ENCODE assay signal across 16 mouse cellular contexts in the genomic region with DNA sequence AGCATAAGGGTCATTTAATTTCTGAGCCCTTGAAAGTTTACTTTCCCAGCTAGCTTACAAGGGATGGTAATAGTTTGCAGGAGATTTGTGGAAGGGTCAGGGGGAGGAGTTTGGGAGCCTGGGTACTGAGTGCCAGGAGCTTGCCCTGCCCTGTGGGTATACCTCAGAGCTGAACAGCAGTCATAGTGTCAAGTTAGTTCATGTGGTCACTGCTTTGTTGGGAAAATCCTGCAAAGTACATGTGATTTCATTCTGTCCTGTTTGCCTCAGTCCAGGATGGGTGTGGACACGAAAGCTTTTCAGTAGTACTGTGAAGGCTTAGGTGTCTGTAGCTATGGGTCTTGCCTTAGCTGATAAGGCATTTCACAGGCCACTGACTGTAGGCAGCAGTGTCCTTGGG.
DNase-seq lines count a peak whose midpoint lies in the region; ATAC-seq and TF ChIP-seq lines count a peak whose summit lies in the region.
"Had no signal": no experiment of that assay in that cellular context is flagged by ENCODE, and none has a peak within 500 bp of the region (broad histone marks: within the 10 kb centered on the region; RNA-seq: fewer than 3 reads in every experiment).

No protein-coding gene starts in this region.

- H3K27me3 ChIP-seq in hindbrain, embryonic 11.5 days (ENCODE audit: control insufficient read depth, insufficient read depth, low read length), result no peaks in the 10 kb centered on the region
- H3K27me3 ChIP-seq in hindbrain, postnatal 0 days (ENCODE audit: insufficient read depth, low read length), result no peaks in the 10 kb centered on the region
- no peaks in the 10 kb centered on the region for H3K27me3 ChIP-seq in lung, embryonic 14.5 days (ENCODE audit: insufficient read depth, low read length)
- H3K27me3 ChIP-seq in neural tube, embryonic 12.5 days (replicated peaks), result no peaks in the 10 kb centered on the region
- no peaks in the 10 kb centered on the region for H3K27me3 ChIP-seq in neural tube, embryonic 15.5 days (replicated peaks)
- H3K27me3 ChIP-seq in stomach, postnatal 0 days (ENCODE audit: control insufficient read depth, insufficient read depth, low read length), result no peaks in the 10 kb centered on the region
- H3K27me3 ChIP-seq: lung, embryonic 15.5 days had no signal

- TF ChIP-seq EP300 in stomach, postnatal 0 days (optimal IDR thresholded peaks at IDR 0.05), result no peak

- ATAC-seq in hindbrain, embryonic 11.5 days (ENCODE audit: low FRiP score), result no peak
- no peak for ATAC-seq in hindbrain, postnatal 0 days
- no peak for ATAC-seq in lung, embryonic 14.5 days (ENCODE audit: insufficient read depth)
- ATAC-seq in neural tube, embryonic 12.5 days (ENCODE audit: low FRiP score, low read depth), result 0 out of 2 replicates have a peak, but pooled peaks have one; percentile 43
- ATAC-seq in neural tube, embryonic 15.5 days (ENCODE audit: low FRiP score), result no peak
- peak; percentile 41 for ATAC-seq in stomach, postnatal 0 days (ENCODE audit: low FRiP score, low TSS enrichment)
- ATAC-seq: inflammation-experienced regulatory T-cells, adult 6 months had no signal

- no peak for DNase-seq in hindbrain, embryonic 11.5 days (ENCODE audit: low spot score)
- no peak for DNase-seq in hindbrain, postnatal 0 days (ENCODE audit: low spot score)
- DNase-seq in lung, embryonic 14.5 days, result no peak
- DNase-seq in lung, postnatal 36 days, result no peak
- no peak for DNase-seq in stomach, postnatal 0 days (ENCODE audit: low spot score)
- no peak for DNase-seq in testis, postnatal 10 days (ENCODE audit: low spot score)
- DNase-seq: adrenal gland, postnatal 36 days; cerebellum, adult 8-10 months; gastrocnemius, postnatal 14 days; heart, postnatal 14 days; thymus, postnatal 4 days had no signal

- H3K4me2 ChIP-seq in hindbrain, embryonic 11.5 days (replicated peaks; ENCODE audit: low read depth, low read length), result no peak overlapping the region
- H3K4me2 ChIP-seq in hindbrain, postnatal 0 days (ENCODE audit: low read depth, low read length), result no peak overlapping the region
- H3K4me2 ChIP-seq in lung, embryonic 14.5 days, result no peak overlapping the region
- no peak overlapping the region for H3K4me2 ChIP-seq in neural tube, embryonic 12.5 days (replicated peaks)
- H3K4me2 ChIP-seq in neural tube, embryonic 15.5 days, result no peak overlapping the region
- H3K4me2 ChIP-seq in stomach, postnatal 0 days (replicated peaks; ENCODE audit: low read depth), result no peak overlapping the region
- H3K4me2 ChIP-seq: lung, embryonic 15.5 days had no signal

- TF ChIP-seq CTCF in hindbrain, postnatal 0 days (IDR thresholded peaks at IDR 0.05; ENCODE audit: low read depth), result no peak
- no peak for TF ChIP-seq CTCF in lung, embryonic 14.5 days (IDR thresholded peaks at IDR 0.05; ENCODE audit: low read depth)
- TF ChIP-seq CTCF in stomach, postnatal 0 days (IDR thresholded peaks at IDR 0.05; ENCODE audit: low read depth), result no peak

- peak overlapping the region; percentile 56; the same call in 1 of the 2 replicates for H3K27ac ChIP-seq in hindbrain, embryonic 11.5 days (ENCODE audit: low read depth, low read length)
- no peak overlapping the region for H3K27ac ChIP-seq in hindbrain, postnatal 0 days
- H3K27ac ChIP-seq in lung, embryonic 14.5 days (ENCODE audit: low read depth), result 0 out of 2 replicates have a peak overlapping the region, but pooled peaks have one; percentile 30
- no peak overlapping the region for H3K27ac ChIP-seq in neural tube, embryonic 12.5 days
- H3K27ac ChIP-seq in neural tube, embryonic 15.5 days (replicated peaks), result no peak overlapping the region
- peak overlapping the region; percentile 71 for H3K27ac ChIP-seq in stomach, postnatal 0 days (replicated peaks)

- no peaks in the 10 kb centered on the region for H3K9me3 ChIP-seq in hindbrain, embryonic 11.5 days (ENCODE audit: control insufficient read depth, low read length)
- H3K9me3 ChIP-seq in hindbrain, postnatal 0 days (ENCODE audit: low read length), result no peaks in the 10 kb centered on the region
- H3K9me3 ChIP-seq in lung, embryonic 14.5 days (ENCODE audit: low read depth, low read length), result no peaks in the 10 kb centered on the region
- no peaks in the 10 kb centered on the region for H3K9me3 ChIP-seq in neural tube, embryonic 12.5 days
- H3K9me3 ChIP-seq in neural tube, embryonic 15.5 days (replicated peaks), result no peaks in the 10 kb centered on the region
- no peaks in the 10 kb centered on the region for H3K9me3 ChIP-seq in stomach, postnatal 0 days (ENCODE audit: control insufficient read depth, low read length)
- H3K9me3 ChIP-seq: lung, embryonic 15.5 days had no signal

- WGBS in hindbrain, embryonic 11.5 days, result 85% methylated on average over 1 of the region's 1 CpGs
- 90% methylated on average over 1 of the region's 1 CpGs for WGBS in hindbrain, postnatal 0 days
- WGBS in lung, embryonic 14.5 days, result 66% methylated on average over 1 of the region's 1 CpGs
- 92% methylated on average over 1 of the region's 1 CpGs for WGBS in neural tube, embryonic 12.5 days
- 80% methylated on average over 1 of the region's 1 CpGs for WGBS in neural tube, embryonic 15.5 days
- 59% methylated on average over 1 of the region's 1 CpGs for WGBS in stomach, postnatal 0 days

- H3K4me1 ChIP-seq in hindbrain, embryonic 11.5 days (replicated peaks; ENCODE audit: control insufficient read depth, insufficient read depth, low read length), result peaks cover 5% of the 10 kb centered on the region; the same call in 1 of the 2 replicates
- peaks cover 7% of the 10 kb centered on the region; the same call in 1 of the 2 replicates for H3K4me1 ChIP-seq in hindbrain, postnatal 0 days (ENCODE audit: insufficient read depth, low read length)
- 0 out of 2 replicates have a peak, but pooled peaks cover 3% of the 10 kb centered on the region for H3K4me1 ChIP-seq in lung, embryonic 14.5 days (ENCODE audit: insufficient read depth)
- H3K4me1 ChIP-seq in neural tube, embryonic 12.5 days, result peaks cover 19% of the 10 kb centered on the region
- H3K4me1 ChIP-seq in neural tube, embryonic 15.5 days, result peaks cover 15% of the 10 kb centered on the region
- no peaks in the 10 kb centered on the region; the same call in 1 of the 2 replicates for H3K4me1 ChIP-seq in stomach, postnatal 0 days (replicated peaks; ENCODE audit: control insufficient read depth, insufficient read depth)

- H3K36me3 ChIP-seq in hindbrain, embryonic 11.5 days (ENCODE audit: control insufficient read depth, insufficient read depth, low read length), result no peaks in the 10 kb centered on the region
- 0 out of 2 replicates have a peak, but pooled peaks cover 6% of the 10 kb centered on the region for H3K36me3 ChIP-seq in hindbrain, postnatal 0 days (ENCODE audit: insufficient read depth, low read length)
- H3K36me3 ChIP-seq in lung, embryonic 14.5 days (ENCODE audit: insufficient read depth), result peaks cover 49% of the 10 kb centered on the region
- peaks cover 10% of the 10 kb centered on the region; the same call in 1 of the 2 replicates for H3K36me3 ChIP-seq in neural tube, embryonic 12.5 days
- H3K36me3 ChIP-seq in neural tube, embryonic 15.5 days, result peaks cover 6% of the 10 kb centered on the region; the same call in 1 of the 2 replicates
- 0 out of 2 replicates have a peak, but pooled peaks cover 3% of the 10 kb centered on the region for H3K36me3 ChIP-seq in stomach, postnatal 0 days (ENCODE audit: control insufficient read depth, insufficient read depth, low read length)

- H3K4me3 ChIP-seq in hindbrain, embryonic 11.5 days (ENCODE audit: low read depth, low read length), result no peak overlapping the region
- no peak overlapping the region for H3K4me3 ChIP-seq in hindbrain, postnatal 0 days (ENCODE audit: low read length)
- no peak overlapping the region for H3K4me3 ChIP-seq in lung, embryonic 14.5 days (ENCODE audit: low read depth, low read length)
- no peak overlapping the region for H3K4me3 ChIP-seq in neural tube, embryonic 12.5 days
- H3K4me3 ChIP-seq in neural tube, embryonic 15.5 days (replicated peaks), result no peak overlapping the region
- no peak overlapping the region for H3K4me3 ChIP-seq in stomach, postnatal 0 days (ENCODE audit: low read depth, low read length)
- H3K4me3 ChIP-seq: erythroblast, embryonic 14.5 days; lung, embryonic 15.5 days had no signal

- H3K9ac ChIP-seq in hindbrain, embryonic 11.5 days (ENCODE audit: low read depth, low read length), result no peak overlapping the region
- H3K9ac ChIP-seq in hindbrain, postnatal 0 days (replicated peaks; ENCODE audit: low read length), result no peak overlapping the region
- H3K9ac ChIP-seq in lung, embryonic 14.5 days, result no peak overlapping the region
- no peak overlapping the region for H3K9ac ChIP-seq in neural tube, embryonic 12.5 days
- no peak overlapping the region for H3K9ac ChIP-seq in neural tube, embryonic 15.5 days (replicated peaks)
- no peak overlapping the region; the same call in 1 of the 2 replicates for H3K9ac ChIP-seq in stomach, postnatal 0 days (ENCODE audit: low read length)
- H3K9ac ChIP-seq: lung, embryonic 15.5 days had no signal

Comparison
In these comparisons a context has a peak if more than half of its experiments do, and no peak if none do; other contexts are left out.
1. ATAC-seq: peak in neural tube, embryonic 12.5 days (single experiment) and stomach, postnatal 0 days (single experiment); none in hindbrain, embryonic 11.5 days (single experiment), hindbrain, postnatal 0 days (single experiment), lung, embryonic 14.5 days (single experiment) and neural tube, embryonic 15.5 days (single experiment).
2. H3K27ac ChIP-seq: peak in hindbrain, embryonic 11.5 days (single experiment), lung, embryonic 14.5 days (single experiment) and stomach, postnatal 0 days (single experiment); none in hindbrain, postnatal 0 days (single experiment), neural tube, embryonic 12.5 days (single experiment) and neural tube, embryonic 15.5 days (single experiment).